Mouse (Mus musculus): ENCODE data around the gene Arsg.

GRCm38 (mm10) chr11:109569007-109569618 lies 95.9 kb downstream of the Arsg start:
- TF ChIP-seq POLR2A (IDR thresholded peaks at IDR 0.05; ENCODE audit: insufficient read depth, low read depth, low read length) (no peak), CTCF (IDR thresholded peaks at IDR 0.05; ENCODE audit: insufficient read depth, low read depth, low read length) (no peak)
